Mouse (Mus musculus) heart, embryonic 16.5 days (tissue): ENCODE results near the gene Zbtb25. TPM values are rescaled to one million over a fixed set of nuclear protein-coding genes. Genes with fewer than 3 reads are reported as not detected.
A peak's percentile ranks its signal among the peaks of the same experiment; 100 is the strongest.

Source experiments
- ATAC-seq: fragments of 200-750 bp; cut with Nextera tagmentation; replicated peaks from 2 replicates; pipeline ENCODE4 v1.8.0; 2017; ENCODE audit warnings: moderate number of reproducible peaks; ENCODE audit not compliant: insufficient read depth, low FRiP score; ENCODE audit errors: extremely low read depth
- H3K27ac ChIP-seq: fragments of 300-500 bp; sonication (generic); 2 replicates; pipeline ENCODE4 v1.5.1; 2014; ENCODE audit warnings: mild to moderate bottlenecking, low read length, control low read depth, moderate library complexity
- H3K27me3 ChIP-seq: fragments of 300-500 bp; sonication (generic); 2 replicates; pipeline ENCODE4 v1.6.1; 2014; ENCODE audit warnings: low read length, mixed read lengths; ENCODE audit not compliant: control insufficient read depth, insufficient read depth
- H3K36me3 ChIP-seq: fragments of 300-500 bp; sonication (generic); 2 replicates; pipeline ENCODE4 v1.6.1; 2014; ENCODE audit not compliant: control insufficient read depth, insufficient read depth
- H3K4me1 ChIP-seq: fragments of 300-500 bp; sonication (generic); 2 replicates; pipeline ENCODE4 v1.6.1; 2014; ENCODE audit warnings: low read length, mixed read lengths; ENCODE audit not compliant: control insufficient read depth, insufficient read depth
- H3K4me2 ChIP-seq: fragments of 300-500 bp; sonication (generic); 2 replicates; pipeline ENCODE4 v1.6.1; 2014; ENCODE audit warnings: low read depth, mild to moderate bottlenecking, control low read depth, low read length
- H3K4me3 ChIP-seq: fragments of 300-500 bp; sonication (generic); 2 replicates; pipeline ENCODE4 v1.5.1; 2014; ENCODE audit warnings: mild to moderate bottlenecking, control low read depth, low read length
- H3K9ac ChIP-seq: fragments of 300-500 bp; sonication (generic); 2 replicates; pipeline ENCODE4 v1.6.1; 2014; ENCODE audit warnings: low read length, control low read depth
- H3K9me3 ChIP-seq: fragments of 300-500 bp; sonication (generic); replicated peaks from 2 replicates; pipeline ENCODE4 v1.6.1; 2016; ENCODE audit warnings: low read length; ENCODE audit not compliant: control insufficient read depth
- WGBS: fragments of 180-500 bp; shearing (Covaris S2); extraction: QIAGEN DNeasy Blood & Tissue Kit; methylation state at CpG from one replicate; pipeline ENCODE4 v1.1.7; 2014; 5-methylcytosine and 5-hydroxymethylcytosine counted together
- polyA plus RNA-seq: library from polyadenylated mRNA; unstranded; fragments of >200 nt; fragmentation: Nextera tagmentation; extraction: Ambion mirVana; gene quantifications from 2 replicates; pipeline ENCODE4 v1.2.1, GENCODE M21; 2015

The Zbtb25 gene
- polyA plus RNA-seq, 1 experiment from 2014 or later, result 13.3 TPM

- H3K27ac ChIP-seq, result no peak overlapping the region
- H3K36me3 ChIP-seq, result peaks cover 23% of the 10 kb centered on the region
- H3K4me1 ChIP-seq, result peaks cover under 1% of the 10 kb centered on the region
- H3K9me3 ChIP-seq, result no peaks in the 10 kb centered on the region
- H3K4me3 ChIP-seq, result no peak overlapping the region
- H3K4me2 ChIP-seq, result no peak overlapping the region
- no peak for ATAC-seq
- H3K9ac ChIP-seq, result no peak overlapping the region
- 82% methylated on average over 8 of the region's 8 CpGs for WGBS
- H3K27me3 ChIP-seq, result no peaks in the 10 kb centered on the region
Observed at GRCm38 (mm10) chr12:76385342-76385741, 15.9 kb upstream of the Zbtb25 start.

DNA sequence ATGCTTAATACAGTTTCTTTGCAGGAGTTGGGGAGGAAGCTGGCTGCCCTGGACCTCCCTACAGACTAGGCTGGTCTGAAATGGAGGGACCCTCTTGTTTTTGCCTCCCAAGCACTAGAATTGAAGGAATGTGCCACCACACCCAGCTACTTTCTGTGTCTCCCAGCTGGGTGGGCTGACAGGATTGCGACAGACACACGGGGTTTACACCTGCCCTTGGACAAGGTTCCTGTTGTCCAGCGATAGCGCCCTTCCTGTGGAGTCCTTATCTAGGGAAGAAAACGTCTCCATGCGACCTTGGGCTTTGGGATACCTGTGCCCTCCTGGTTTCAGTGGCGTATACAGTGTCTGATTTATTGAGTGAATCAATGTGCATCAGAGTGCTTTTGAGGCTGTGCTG, 10.7 kb upstream of the Zbtb25 start:
- H3K27ac ChIP-seq, result no peak overlapping the region
- no peaks in the 10 kb centered on the region for H3K9me3 ChIP-seq
- no peak overlapping the region for H3K9ac ChIP-seq
- no peaks in the 10 kb centered on the region for H3K27me3 ChIP-seq
- peaks cover 5% of the 10 kb centered on the region; the same call in 1 of the 2 replicates for H3K36me3 ChIP-seq
- H3K4me3 ChIP-seq, result no peak overlapping the region
- H3K4me2 ChIP-seq, result no peak overlapping the region
- H3K4me1 ChIP-seq, result peaks cover 20% of the 10 kb centered on the region
- 51% methylated on average over 7 of the region's 7 CpGs for WGBS
- ATAC-seq, result no peak

DNA sequence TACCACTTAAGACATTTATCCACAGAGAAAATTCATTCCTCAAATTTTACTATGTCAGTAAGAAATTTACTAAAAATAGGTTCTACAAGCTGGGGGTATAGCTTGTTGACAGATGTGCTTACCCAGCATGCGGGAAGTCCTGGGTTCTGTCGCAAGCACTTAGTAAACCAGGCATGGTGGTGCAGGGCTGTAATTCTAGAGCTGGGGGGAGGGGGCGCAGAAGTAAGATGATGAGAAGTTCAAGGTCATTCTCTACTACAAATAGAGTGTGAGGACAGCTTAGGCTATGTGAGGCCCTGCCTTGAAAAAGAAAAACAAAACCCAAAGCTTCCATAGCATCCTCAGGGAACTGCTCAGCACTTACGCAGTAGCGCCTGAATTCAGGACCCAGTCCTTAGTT, 9.2 kb upstream of the Zbtb25 start:
- Histone ChIP-seq H3K27ac (peak overlapping the region; percentile 69; the same call in 1 of the 2 replicates), H3K4me3 (no peak overlapping the region), H3K9ac (no peak overlapping the region), H3K27me3 (no peaks in the 10 kb centered on the region), H3K4me1 (peaks cover 29% of the 10 kb centered on the region), H3K36me3 (peaks cover 3% of the 10 kb centered on the region; the same call in 1 of the 2 replicates), H3K9me3 (no peaks in the 10 kb centered on the region), H3K4me2 (no peak overlapping the region)
- ATAC-seq, result no peak
- 56% methylated on average over 5 of the region's 5 CpGs for WGBS

- H3K9me3 ChIP-seq, result no peaks in the 10 kb centered on the region
- ATAC-seq, result 0 out of 2 replicates have a peak, but pooled peaks have one; percentile 29
- H3K36me3 ChIP-seq, result peaks cover 3% of the 10 kb centered on the region; the same call in 1 of the 2 replicates
- H3K4me1 ChIP-seq, result peaks cover 33% of the 10 kb centered on the region
- H3K9ac ChIP-seq, result no peak overlapping the region
- H3K4me3 ChIP-seq, result no peak overlapping the region
- 0 out of 2 replicates have a peak overlapping the region, but pooled peaks have one; percentile 47 for H3K27ac ChIP-seq
- no peaks in the 10 kb centered on the region for H3K27me3 ChIP-seq
- WGBS, result 89% methylated on average over 3 of the region's 3 CpGs
- no peak overlapping the region for H3K4me2 ChIP-seq
Observed at GRCm38 (mm10) chr12:76377726-76378125, 8.3 kb upstream of the Zbtb25 start.

DNA sequence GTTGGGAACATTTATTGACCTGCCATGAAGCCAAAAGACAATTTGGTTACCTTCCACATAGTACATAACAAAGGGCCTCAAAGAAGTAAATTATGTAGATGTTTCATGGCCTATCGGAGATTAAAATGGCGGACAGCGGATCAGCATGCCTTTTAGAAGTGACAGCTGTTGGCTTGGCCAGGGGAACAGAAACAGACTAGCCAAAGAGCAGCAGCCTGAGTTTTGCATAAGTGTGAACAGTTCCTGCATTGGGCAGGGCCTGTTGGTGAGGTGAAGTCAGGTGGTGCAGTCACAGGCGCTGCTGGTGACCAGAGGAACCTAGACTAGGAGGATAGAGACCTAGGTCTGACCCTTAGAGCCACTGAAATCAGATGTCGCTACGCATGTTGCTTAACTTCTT, 7.7 kb upstream of the Zbtb25 start:
- Histone ChIP-seq H3K9ac (no peak overlapping the region), H3K4me3 (no peak overlapping the region), H3K4me1 (peaks cover 40% of the 10 kb centered on the region), H3K4me2 (no peak overlapping the region), H3K36me3 (peaks cover 3% of the 10 kb centered on the region; the same call in 1 of the 2 replicates), H3K27me3 (no peaks in the 10 kb centered on the region), H3K27ac (no peak overlapping the region), H3K9me3 (no peaks in the 10 kb centered on the region)
- no peak for ATAC-seq
- 92% methylated on average over 6 of the region's 6 CpGs for WGBS

DNA sequence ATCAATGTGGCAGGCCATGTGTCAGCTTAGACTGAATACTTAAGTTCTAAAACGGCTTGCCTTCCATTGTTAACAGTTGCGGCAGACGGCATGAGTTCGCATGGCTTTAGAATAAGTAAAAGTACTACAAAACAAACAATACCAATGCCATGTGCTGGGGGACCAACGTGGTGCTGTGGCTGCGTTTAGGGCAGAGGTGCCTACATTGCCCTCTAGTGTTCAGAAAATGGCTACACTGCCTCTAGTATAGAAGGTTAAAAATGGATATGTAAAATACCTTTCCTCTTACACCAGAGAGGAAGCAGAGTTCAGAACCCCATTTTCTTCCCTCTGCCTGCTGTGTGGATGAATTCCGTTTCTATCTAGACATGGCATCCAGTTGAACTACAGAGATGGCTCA, 7.2 kb upstream of the Zbtb25 start:
- WGBS, result 51% methylated on average over 7 of the region's 7 CpGs
- H3K4me1 ChIP-seq, result peaks cover 44% of the 10 kb centered on the region
- H3K27me3 ChIP-seq, result no peaks in the 10 kb centered on the region
- no peak overlapping the region for H3K27ac ChIP-seq
- H3K4me3 ChIP-seq, result no peak overlapping the region
- no peaks in the 10 kb centered on the region for H3K9me3 ChIP-seq
- H3K4me2 ChIP-seq, result no peak overlapping the region
- no peak for ATAC-seq
- H3K36me3 ChIP-seq, result peaks cover 1% of the 10 kb centered on the region; the same call in 1 of the 2 replicates
- no peak overlapping the region for H3K9ac ChIP-seq

DNA sequence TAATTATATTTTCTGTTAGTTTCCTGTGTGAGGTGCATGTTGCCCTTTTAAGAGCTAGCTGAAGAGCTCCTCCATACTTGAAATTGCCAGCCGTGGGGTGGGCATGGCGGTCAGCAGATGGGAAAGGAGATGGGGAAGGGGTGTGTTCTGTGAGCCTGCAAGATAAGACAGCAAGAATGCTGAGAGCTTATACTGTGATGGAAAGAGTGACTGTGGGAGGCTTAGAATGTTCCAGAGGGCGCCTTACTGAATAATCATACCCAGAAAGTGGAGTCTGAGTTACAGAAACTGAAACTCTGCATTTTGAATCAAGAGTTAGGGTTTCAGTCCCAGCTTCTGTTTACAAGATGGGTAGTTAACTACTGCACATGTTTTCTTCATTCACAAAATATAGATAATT, 6.1 kb upstream of the Zbtb25 start:
- no peaks in the 10 kb centered on the region for H3K9me3 ChIP-seq
- no peak overlapping the region for H3K4me3 ChIP-seq
- 0 out of 2 replicates have a peak overlapping the region, but pooled peaks have one; percentile 43 for H3K27ac ChIP-seq
- WGBS, result 51% methylated on average over 3 of the region's 3 CpGs
- no peak for ATAC-seq
- H3K36me3 ChIP-seq, result no peaks in the 10 kb centered on the region
- H3K4me1 ChIP-seq, result peaks cover 45% of the 10 kb centered on the region
- H3K27me3 ChIP-seq, result no peaks in the 10 kb centered on the region
- H3K4me2 ChIP-seq, result no peak overlapping the region
- H3K9ac ChIP-seq, result no peak overlapping the region

DNA sequence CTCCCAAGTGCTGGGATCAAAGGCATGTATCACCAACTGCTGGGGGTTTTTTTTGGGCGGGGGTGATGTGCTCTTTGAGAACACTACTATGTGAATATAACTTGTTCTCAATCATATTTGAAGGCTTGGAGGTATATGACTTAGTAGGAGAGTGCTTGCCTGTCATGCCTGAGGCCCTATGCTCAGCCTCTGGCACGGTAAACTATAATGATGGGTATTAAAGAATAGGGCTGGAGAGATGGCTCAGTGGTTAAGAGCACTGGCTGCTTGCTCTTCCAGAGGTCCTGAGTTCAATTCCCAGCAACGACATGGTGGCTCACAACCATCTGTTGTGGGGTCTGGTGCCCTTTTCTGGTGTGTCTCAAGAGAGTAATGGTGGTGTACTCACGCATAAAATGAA, 5.5 kb upstream of the Zbtb25 start:
- no peak overlapping the region for H3K4me2 ChIP-seq
- no peak overlapping the region for H3K4me3 ChIP-seq
- no peaks in the 10 kb centered on the region for H3K36me3 ChIP-seq
- 70% methylated on average over 4 of the region's 4 CpGs for WGBS
- H3K27me3 ChIP-seq, result no peaks in the 10 kb centered on the region
- no peaks in the 10 kb centered on the region for H3K9me3 ChIP-seq
- H3K27ac ChIP-seq, result no peak overlapping the region
- H3K9ac ChIP-seq, result no peak overlapping the region
- peaks cover 41% of the 10 kb centered on the region for H3K4me1 ChIP-seq
- no peak for ATAC-seq

- Histone ChIP-seq H3K27me3 (no peaks in the 10 kb centered on the region), H3K9ac (no peak overlapping the region), H3K4me2 (no peak overlapping the region), H3K27ac (no peak overlapping the region), H3K36me3 (no peaks in the 10 kb centered on the region), H3K4me1 (peaks cover 39% of the 10 kb centered on the region), H3K4me3 (no peak overlapping the region), H3K9me3 (no peaks in the 10 kb centered on the region)
- WGBS, result 63% methylated on average over 6 of the region's 6 CpGs
- ATAC-seq, result no peak
Observed at GRCm38 (mm10) chr12:76373991-76374390, 4.6 kb upstream of the Zbtb25 start.
